Mouse (Mus musculus) forebrain, embryonic 16.5 days (tissue): ENCODE measurements around the gene March9. TPM values are rescaled to one million over a fixed set of nuclear protein-coding genes. Genes with fewer than 3 reads are reported as not detected.
A peak's percentile ranks its signal among the peaks of the same experiment; 100 is the strongest.

Experiments
- ATAC-seq: fragments of 200-750 bp; cut with Nextera tagmentation; 2 replicates; pipeline ENCODE4 v1.8.0; 2017; ENCODE audit warnings: mild to moderate bottlenecking, moderate library complexity
- H3K27ac ChIP-seq: fragments of 300-500 bp; sonication (generic); 2 replicates; pipeline ENCODE4 v1.5.1; 2014; ENCODE audit warnings: low read length, control low read depth
- H3K27me3 ChIP-seq: fragments of 300-500 bp; sonication (generic); replicated peaks from 2 replicates; pipeline ENCODE4 v1.6.1; 2014; ENCODE audit warnings: low read length; ENCODE audit not compliant: control insufficient read depth, insufficient read depth
- H3K36me3 ChIP-seq: fragments of 300-500 bp; sonication (generic); 2 replicates; pipeline ENCODE4 v1.6.1; 2014; ENCODE audit not compliant: control insufficient read depth, insufficient read depth
- H3K4me1 ChIP-seq: fragments of 300-500 bp; sonication (generic); replicated peaks from 2 replicates; pipeline ENCODE4 v1.6.1; 2014; ENCODE audit warnings: low read length; ENCODE audit not compliant: control insufficient read depth, insufficient read depth
- H3K4me2 ChIP-seq: fragments of 300-500 bp; sonication (generic); 2 replicates; pipeline ENCODE4 v1.6.1; 2014; ENCODE audit warnings: mild to moderate bottlenecking, low read length, control low read depth
- H3K4me3 ChIP-seq: fragments of 300-500 bp; sonication (generic); replicated peaks from 2 replicates; pipeline ENCODE4 v1.5.1; 2014; ENCODE audit warnings: mild to moderate bottlenecking, low read length, control low read depth
- H3K9ac ChIP-seq: fragments of 300-500 bp; sonication (generic); replicated peaks from 2 replicates; pipeline ENCODE4 v1.6.1; 2014; ENCODE audit warnings: low read depth, low read length, control low read depth
- H3K9me3 ChIP-seq: fragments of 300-500 bp; sonication (generic); 2 replicates; pipeline ENCODE4 v1.6.1; 2016; ENCODE audit warnings: low read length; ENCODE audit not compliant: control insufficient read depth
- WGBS: fragments of 180-500 bp; shearing (Covaris S2); extraction: QIAGEN DNeasy Blood & Tissue Kit; methylation state at CpG from one replicate; pipeline ENCODE4 v1.1.7; 2014; 5-methylcytosine and 5-hydroxymethylcytosine counted together
- polyA plus RNA-seq: library from polyadenylated mRNA; unstranded; fragments of >200 nt; fragmentation: Nextera tagmentation; extraction: Ambion mirVana; gene quantifications from 2 replicates; pipeline ENCODE4 v1.2.1, GENCODE M21; 2015

Gene March9
- polyA plus RNA-seq, 1 experiment from 2014 or later = 6.6 TPM

DNA sequence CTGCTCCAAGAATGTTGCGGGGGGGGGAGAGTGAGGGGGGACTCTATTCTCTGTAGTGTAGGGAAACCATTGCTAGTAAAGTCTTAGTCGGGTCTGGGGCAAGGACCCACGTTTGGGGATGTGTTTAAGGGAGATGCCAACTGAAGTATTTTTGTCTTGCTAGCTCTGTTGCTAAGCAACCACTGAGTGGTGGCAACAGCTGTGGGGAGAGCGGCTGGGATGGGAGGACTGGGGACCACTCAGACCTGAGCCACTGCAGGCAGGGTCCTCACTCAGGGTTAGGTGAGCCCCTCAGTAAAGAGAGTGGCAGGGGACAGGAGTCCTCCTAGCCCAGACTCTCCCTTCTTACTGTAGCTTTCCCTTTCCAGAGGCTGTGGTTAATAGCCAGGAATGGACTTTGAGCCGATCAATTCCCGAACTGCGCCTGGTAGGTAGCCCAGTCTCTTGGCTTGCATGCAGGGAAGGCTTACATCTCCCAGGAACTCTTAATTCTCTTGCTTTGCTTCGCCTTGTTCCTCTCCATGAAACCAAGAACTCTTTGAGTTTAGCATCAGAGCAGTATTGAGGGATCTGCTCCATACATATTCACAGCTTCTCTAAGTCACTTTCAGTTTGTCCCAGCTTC is 22.1 kb upstream of the March9 start:
- peak overlapping the region; percentile 83; the same call in 1 of the 2 replicates for H3K9ac ChIP-seq
- H3K27me3 ChIP-seq = peaks cover 11% of the 10 kb centered on the region
- H3K4me1 ChIP-seq = peaks cover 39% of the 10 kb centered on the region
- H3K36me3 ChIP-seq = no peaks in the 10 kb centered on the region
- H3K4me3 ChIP-seq = peak overlapping the region; percentile 79
- H3K4me2 ChIP-seq = peak overlapping the region; percentile 88
- no peaks in the 10 kb centered on the region for H3K9me3 ChIP-seq
- 0 out of 2 replicates have a peak, but pooled peaks have one; percentile 14 for ATAC-seq
- WGBS = 29% methylated on average over 8 of the region's 8 CpGs
- H3K27ac ChIP-seq = no peak overlapping the region

DNA sequence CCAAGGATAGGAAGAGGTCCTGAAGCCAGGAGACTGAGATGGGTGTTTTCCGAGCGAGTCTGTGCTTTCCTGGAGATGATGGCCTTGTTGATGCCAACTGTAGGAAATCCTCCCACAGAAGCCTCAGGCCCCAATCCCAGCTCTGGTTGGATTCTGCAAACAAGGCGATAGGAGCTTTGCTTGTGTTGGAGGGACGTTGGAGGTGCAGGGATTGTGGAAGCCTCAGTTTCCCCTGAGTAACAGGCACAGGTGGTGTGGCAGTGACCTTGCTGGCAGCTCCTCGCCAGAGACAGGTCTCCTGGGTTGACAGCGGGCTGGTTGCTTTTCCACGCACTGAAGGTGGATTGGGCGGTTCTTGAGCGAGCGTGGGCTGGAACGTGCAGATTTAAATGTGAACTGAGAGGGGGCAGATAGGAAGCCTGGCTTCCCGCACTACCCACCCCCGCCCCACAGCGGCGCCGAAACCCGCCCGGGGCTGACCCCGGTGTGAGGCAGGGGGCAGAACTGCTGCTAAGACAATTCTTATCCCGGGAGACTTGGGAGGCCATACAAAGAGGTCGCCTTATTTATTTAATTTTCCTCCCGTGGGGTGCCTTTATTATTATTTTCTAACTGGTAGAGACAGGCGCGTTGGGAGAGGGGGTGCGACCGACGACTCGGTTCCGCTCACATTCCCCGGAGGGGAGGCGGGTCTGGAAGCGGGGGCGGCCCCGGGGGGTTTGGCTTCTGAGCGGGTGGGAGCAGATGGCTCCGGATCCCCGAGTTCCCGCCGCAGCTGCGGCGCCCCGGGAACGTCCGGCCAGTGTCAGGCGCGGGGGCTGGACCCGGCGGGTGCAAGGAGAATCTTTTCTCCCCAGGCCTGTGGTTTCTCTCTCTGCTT is 21.2 kb upstream of the March9 start:
- no peak for ATAC-seq

DNA sequence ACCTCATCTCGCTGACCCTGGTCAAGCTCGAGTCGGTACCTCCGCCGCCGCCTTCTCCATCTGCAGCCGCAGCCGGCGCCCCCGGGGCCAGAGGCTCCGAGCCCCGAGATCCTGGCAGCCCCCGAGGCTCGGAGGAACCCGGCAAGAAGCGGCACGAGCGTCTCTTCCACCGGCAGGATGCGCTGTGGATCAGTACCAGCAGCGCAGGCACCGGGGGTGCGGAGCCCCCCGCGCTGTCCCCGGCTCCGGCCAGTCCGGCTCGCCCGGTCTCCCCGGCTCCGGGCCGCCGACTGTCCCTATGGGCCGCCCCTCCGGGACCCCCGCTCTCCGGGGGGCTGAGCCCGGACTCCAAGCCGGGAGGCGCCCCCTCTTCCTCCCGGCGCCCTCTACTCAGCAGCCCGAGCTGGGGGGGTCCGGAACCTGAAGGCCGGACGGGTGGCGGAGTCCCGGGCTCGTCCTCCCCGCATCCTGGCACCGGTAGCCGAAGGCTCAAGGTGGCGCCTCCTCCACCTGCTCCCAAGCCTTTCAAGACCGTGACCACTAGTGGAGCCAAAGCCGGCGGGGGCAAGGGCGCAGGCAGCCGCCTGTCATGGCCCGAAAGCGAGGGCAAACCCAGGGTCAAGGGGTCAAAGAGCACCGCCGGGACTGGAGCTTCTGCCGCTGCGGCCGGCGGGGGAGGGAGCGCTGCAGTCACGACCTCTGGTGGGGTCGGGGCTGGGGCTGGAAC is 19.8 kb upstream of the March9 start:
- peak overlapping the region; percentile 79 for H3K4me3 ChIP-seq
- under 1% methylated on average over 60 of the region's 70 CpGs for WGBS
- peak overlapping the region; percentile 79 for H3K27ac ChIP-seq
- peaks cover 11% of the 10 kb centered on the region for H3K27me3 ChIP-seq
- ATAC-seq = peak; percentile 21; the same call in 1 of the 2 replicates
- peak overlapping the region; percentile 88 for H3K4me2 ChIP-seq
- H3K9me3 ChIP-seq = no peaks in the 10 kb centered on the region
- peaks cover 39% of the 10 kb centered on the region for H3K4me1 ChIP-seq
- no peaks in the 10 kb centered on the region for H3K36me3 ChIP-seq
- H3K9ac ChIP-seq = peak overlapping the region; percentile 83

More for the DNA sequence above, 21.2 kb upstream of the March9 start:
- peak overlapping the region; percentile 83 for H3K9ac ChIP-seq
- H3K4me1 ChIP-seq = peaks cover 39% of the 10 kb centered on the region
- no peaks in the 10 kb centered on the region for H3K36me3 ChIP-seq
- peaks cover 11% of the 10 kb centered on the region for H3K27me3 ChIP-seq
- H3K27ac ChIP-seq = no peak overlapping the region; the same call in 1 of the 2 replicates
- no peaks in the 10 kb centered on the region for H3K9me3 ChIP-seq
- H3K4me3 ChIP-seq = peak overlapping the region; percentile 79
- H3K4me2 ChIP-seq = peak overlapping the region; percentile 88
- WGBS = 2% methylated on average over 48 of the region's 48 CpGs

DNA sequence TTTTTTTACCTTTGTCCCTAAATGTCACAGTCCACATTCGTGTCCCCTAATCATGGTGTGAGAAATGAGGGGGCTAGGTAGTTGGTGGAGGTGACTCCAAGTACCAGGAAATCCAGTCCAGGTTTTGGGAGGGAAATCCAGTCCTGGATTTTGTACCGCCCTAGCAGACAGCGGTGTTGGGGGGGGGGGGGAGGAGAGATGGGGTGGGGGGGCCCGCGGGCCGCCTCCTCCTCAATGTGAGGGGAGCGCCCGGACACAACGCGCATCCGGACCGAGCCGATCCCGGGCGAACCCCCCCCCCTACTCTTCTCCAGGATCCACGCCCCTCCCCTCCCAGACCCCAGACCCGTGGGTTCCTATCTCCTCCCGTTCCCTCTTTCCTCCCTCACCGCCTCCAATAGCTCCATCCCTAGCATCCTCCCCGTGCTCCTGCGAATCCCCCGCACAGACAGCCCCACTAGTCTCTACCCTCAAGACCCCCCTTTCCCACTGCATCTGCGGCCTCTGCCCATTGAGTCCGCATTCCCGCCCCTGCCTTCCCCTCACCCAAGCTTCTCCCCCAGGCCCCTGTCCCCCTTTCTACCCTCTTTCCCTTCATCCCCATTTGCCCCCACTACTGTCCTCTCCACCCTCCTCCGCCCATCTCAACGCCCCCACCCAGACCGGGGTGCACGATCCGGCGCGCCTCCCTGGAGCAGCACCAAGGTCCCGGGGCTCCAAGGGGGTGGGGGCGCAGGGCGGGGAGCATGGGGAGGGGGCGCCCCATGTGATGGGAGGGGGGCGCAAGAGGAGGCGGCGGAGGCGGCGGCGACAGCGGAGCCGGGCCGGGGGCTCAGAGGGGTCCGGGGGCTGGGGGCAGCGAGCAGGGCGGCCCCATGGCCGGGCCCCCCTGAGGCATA is 18.9 kb upstream of the March9 start:
- Histone ChIP-seq H3K4me2 (peak overlapping the region; percentile 88), H3K9ac (peak overlapping the region; percentile 83), H3K4me1 (peaks cover 39% of the 10 kb centered on the region), H3K4me3 (peak overlapping the region; percentile 79), H3K36me3 (no peaks in the 10 kb centered on the region), H3K9me3 (no peaks in the 10 kb centered on the region), H3K27me3 (peaks cover 11% of the 10 kb centered on the region), H3K27ac (peak overlapping the region; percentile 79)
- under 1% methylated on average over 30 of the region's 49 CpGs for WGBS
- peak; percentile 73 for ATAC-seq

GRCm38 (mm10) chr10:127078001-127078676 is 18.2 kb upstream of the March9 start:
- peak; percentile 54 for ATAC-seq
- Histone ChIP-seq H3K4me2 (peak overlapping the region; percentile 88), H3K36me3 (no peaks in the 10 kb centered on the region), H3K27ac (peak overlapping the region; percentile 75), H3K4me1 (peaks cover 39% of the 10 kb centered on the region), H3K9ac (peak overlapping the region; percentile 50), H3K27me3 (peaks cover 11% of the 10 kb centered on the region), H3K4me3 (peak overlapping the region; percentile 79), H3K9me3 (no peaks in the 10 kb centered on the region)
- WGBS = 1% methylated on average over 12 of the region's 12 CpGs

DNA sequence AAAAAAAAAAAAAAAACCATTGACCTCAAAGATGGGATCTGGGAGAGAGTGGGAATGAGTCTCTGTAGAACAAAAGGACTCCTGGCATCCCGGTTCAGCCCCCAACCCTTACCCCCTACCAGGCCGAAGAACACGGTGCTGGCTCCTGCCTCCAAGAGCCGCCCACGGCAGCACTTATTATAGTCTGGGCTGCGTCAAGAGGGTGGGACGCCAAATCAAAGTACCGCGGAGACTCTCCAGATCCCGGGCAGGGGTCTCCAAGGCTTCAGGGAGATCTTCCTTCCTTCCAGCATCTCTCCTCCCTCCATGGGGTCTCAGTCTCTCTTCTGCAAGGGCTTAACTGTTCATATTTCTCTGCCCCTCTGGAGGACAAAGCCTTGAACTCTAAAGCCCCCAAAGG is 17.5 kb upstream of the March9 start:
- no peak for ATAC-seq
- peaks cover 39% of the 10 kb centered on the region for H3K4me1 ChIP-seq

GRCm38 (mm10) chr10:127076082-127076481 is 16.1 kb upstream of the March9 start:
- peaks cover 8% of the 10 kb centered on the region for H3K27me3 ChIP-seq
- H3K36me3 ChIP-seq = no peaks in the 10 kb centered on the region
- no peak for ATAC-seq
- peaks cover 29% of the 10 kb centered on the region for H3K4me1 ChIP-seq
- H3K4me2 ChIP-seq = no peak overlapping the region
- whole genome bisulfite sequencing = 44% methylated on average over 4 of the region's 4 CpGs
- H3K9ac ChIP-seq = no peak overlapping the region
- H3K27ac ChIP-seq = no peak overlapping the region
- no peak overlapping the region for H3K4me3 ChIP-seq
- H3K9me3 ChIP-seq = no peaks in the 10 kb centered on the region

More for the DNA sequence above, 17.5 kb upstream of the March9 start:
- Histone ChIP-seq H3K27me3 (peaks cover 8% of the 10 kb centered on the region), H3K9me3 (no peaks in the 10 kb centered on the region), H3K27ac (peak overlapping the region; percentile 75), H3K4me2 (peak overlapping the region; percentile 88), H3K36me3 (no peaks in the 10 kb centered on the region), H3K4me3 (peak overlapping the region; percentile 29), H3K9ac (peak overlapping the region; percentile 50)
- 3% methylated on average over 10 of the region's 10 CpGs for WGBS

DNA sequence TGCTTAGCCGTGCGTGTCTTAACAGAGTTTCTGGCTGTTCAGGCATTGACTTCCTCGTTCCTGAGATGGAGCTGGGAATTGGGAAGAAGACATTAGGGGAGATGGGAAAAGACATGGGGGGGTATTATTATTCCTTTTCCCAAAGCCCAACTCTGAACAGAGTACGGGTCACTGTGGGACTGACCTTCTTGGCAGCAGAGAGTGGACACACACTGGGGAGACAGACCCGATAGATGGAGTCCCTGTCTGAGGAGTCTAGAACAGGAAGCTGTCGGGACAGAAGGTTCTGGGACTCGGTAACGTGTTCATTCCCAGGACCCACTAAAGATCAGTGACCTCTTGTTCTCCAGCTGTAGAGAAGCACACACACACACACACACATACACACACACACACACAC is 15.7 kb upstream of the March9 start:
- Histone ChIP-seq H3K4me3 (no peak overlapping the region), H3K36me3 (no peaks in the 10 kb centered on the region), H3K27me3 (peaks cover 7% of the 10 kb centered on the region), H3K9me3 (no peaks in the 10 kb centered on the region), H3K9ac (no peak overlapping the region), H3K4me1 (peaks cover 29% of the 10 kb centered on the region), H3K4me2 (no peak overlapping the region), H3K27ac (no peak overlapping the region)
- WGBS = 73% methylated on average over 8 of the region's 8 CpGs
- no peak for ATAC-seq
